Mouse (Mus musculus) WW6 (cell line): ENCODE results near the gene Ctsj.
"Not testable (repeated sequence)": the region's sequence is repeated elsewhere in the genome, so short reads cannot be mapped to it uniquely, and the experiment has no call there.

ENCODE experiments used
- DNase-seq: peaks from one replicate; pipeline ENCODE4 v3.0.0-alpha.2; 2013; ENCODE audit warnings: low read depth, low spot score

The Ctsj gene

DNA sequence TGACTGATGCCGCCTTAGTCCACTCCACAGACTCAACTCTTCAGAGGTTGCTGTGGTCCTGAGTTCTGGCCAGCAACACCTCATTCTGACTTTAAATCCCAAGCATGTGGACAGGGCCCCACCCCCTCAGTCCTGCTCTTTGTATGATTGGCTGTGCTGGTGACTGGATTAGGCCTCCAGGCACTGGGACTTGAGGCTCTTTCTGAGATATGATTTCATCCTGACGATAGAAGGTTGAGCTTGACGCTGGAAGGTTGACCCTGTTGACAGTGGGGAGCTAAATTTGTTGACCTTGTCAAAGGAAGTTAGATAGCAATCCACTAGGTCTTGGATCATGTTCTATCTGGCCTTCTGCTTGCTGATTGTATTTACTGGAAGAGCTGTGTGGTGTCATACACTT, at the start of gene Ctsj:
Gene Ctsj, minus strand, starts transcription at position 101 of the 400 bp plus-strand sequence.
- DNase-seq, result no peak

GRCm38 (mm10) chr13:61040531-61040930, 34.8 kb upstream of the Ctsj start, which contains the start of gene Ctsq:
TSS of gene Ctsq (minus strand) at chr13:61040631.
- DNase-seq, result no peak

DNA sequence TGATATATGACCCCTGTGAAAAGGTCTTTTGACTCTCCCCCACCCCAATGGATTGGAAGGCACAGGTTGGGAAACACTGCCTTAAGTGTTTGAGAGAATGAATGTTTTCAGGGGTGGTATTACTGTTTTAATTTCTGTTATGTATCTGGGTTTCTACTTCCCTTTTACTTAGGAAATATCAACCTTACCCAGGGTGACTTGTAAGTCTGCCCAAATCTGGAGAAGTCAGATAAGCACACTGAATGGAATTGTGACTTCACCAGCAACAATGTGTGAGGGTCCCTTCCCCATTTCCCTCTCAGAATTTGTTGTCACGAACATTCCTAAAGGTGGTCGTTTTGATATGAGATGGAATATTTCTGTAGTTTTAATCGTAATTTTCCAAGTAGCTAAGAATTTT, 17.0 kb upstream of the Ctsj start:
- DNase-seq, result no peak

DNA sequence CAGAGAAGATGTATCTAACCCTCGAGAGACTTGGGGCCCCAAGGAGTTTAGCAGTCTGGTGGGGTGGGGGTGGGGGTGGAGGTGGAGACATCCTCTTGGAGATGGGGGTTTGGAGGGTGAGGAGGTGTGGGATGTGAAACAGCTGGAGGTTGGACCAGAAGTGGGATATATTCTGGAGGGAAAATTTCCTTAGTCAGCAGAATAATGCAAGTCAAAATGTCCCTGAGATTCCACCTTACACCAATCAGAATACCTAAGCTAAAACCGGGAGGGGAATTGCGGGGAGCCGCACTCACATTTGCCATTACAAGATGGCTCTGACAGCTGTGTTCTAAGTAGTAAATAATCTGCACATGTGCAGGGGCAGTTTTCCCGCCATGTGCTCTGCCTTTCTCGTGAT, 16.1 kb upstream of the Ctsj start:
- no peak for DNase-seq

- no peak for DNase-seq
Measured at GRCm38 (mm10) chr13:61010171-61010570, 4.4 kb upstream of the Ctsj start.

DNA sequence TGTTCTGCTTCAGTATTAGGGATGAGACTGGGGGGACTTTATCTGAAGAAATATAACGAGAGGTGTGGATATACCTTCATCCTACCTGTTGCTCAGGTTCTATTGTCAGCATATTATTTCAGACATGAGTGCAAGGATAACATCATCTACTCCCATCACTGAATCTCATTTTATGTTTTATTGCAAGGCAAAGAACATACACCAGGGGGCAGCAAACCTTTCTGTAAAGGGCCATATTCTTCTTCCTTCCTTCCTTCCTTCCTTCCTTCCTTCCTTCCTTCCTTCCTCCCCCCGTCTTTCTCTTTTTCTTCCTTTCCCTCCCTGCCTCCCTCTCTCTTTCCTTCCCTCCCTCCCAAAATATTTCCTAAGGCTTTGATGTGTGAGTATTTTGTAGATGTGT, 8.2 kb downstream of the Ctsj start:
- no peak for DNase-seq

DNA sequence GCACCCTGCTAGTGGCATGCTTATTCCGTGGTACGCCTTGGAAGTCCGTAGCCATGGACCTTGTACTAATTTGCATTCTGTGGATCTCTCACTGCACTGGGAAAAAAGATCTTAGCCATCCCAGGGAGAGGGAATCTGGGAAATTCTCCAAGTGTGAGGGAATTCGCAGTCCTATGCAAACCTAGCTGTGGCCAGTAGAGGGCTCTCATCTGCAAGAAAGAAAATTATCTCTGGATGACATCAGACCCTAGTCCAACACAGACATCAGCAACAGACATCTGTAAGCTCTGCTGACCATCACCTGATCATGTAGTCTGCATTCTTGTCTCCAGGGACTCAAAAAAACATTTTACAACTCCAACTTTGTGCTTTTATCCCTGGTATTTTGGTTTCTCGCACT, 18.8 kb downstream of the Ctsj start:
- not testable (repeated sequence) for DNase-seq

DNA sequence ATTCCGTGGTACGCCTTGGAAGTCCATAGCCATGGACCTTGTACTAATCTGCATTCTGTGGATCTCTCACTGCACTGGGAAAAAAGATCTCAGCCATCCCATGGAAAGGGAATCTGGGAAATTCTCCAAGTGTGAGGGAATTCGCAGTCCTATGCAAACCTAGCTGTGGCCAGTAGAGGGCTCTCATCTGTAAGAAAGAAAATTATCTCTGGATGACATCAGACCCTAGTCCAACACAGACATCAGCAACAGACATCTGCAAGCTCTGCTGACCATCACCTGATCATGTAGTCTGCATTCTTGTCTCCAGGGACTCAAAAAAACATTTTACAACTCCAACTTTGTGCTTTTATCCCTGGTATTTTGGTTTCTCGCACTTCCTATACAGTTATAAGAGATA, 33.4 kb downstream of the Ctsj start:
- DNase-seq, result not testable (repeated sequence)

DNA sequence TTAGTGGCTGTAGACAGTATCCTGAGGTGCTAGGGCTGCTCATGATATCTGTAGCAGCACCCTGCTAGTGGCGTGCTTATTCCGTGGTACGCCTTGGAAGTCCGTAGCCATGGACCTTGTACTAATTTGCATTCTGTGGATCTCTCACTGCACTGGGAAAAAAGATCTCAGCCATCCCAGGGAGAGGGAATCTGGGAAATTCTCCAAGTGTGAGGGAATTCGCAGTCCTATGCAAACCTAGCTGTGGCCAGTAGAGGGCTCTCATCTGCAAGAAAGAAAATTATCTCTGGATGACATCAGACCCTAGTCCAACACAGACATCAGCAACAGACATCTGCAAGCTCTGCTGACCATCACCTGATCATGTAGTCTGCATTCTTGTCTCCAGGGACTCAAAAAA, 41.8 kb downstream of the Ctsj start:
- not testable (repeated sequence) for DNase-seq

- no peak for DNase-seq
Measured at GRCm38 (mm10) chr13:60961706-60962105, 44.1 kb downstream of the Ctsj start.
